In genomic region chr5:146232056-146232675, GRCm38 (mm10) we compare ENCODE assay signal across 8 mouse cellular contexts. TPM values are rescaled to one million over a fixed set of nuclear protein-coding genes. Genes with fewer than 3 reads are reported as not detected.
DNase-seq lines count a peak whose midpoint lies in the region; ATAC-seq and TF ChIP-seq lines count a peak whose summit lies in the region.

No protein-coding gene starts in this region.

- no peak for TF ChIP-seq CTCF in bone marrow, adult 2 months (IDR thresholded peaks at IDR 0.05; ENCODE audit: control insufficient read depth, insufficient read depth, low read length)

- peak overlapping the region; percentile 60 for H3K4me2 ChIP-seq in kidney, embryonic 14.5 days (replicated peaks; ENCODE audit: low read depth, low read length)
- peak overlapping the region; percentile 77 for H3K4me2 ChIP-seq in hindbrain, embryonic 14.5 days (replicated peaks)
- H3K4me2 ChIP-seq in midbrain, embryonic 15.5 days = peak overlapping the region; percentile 65

- peak overlapping the region; percentile 91 for H3K9ac ChIP-seq in kidney, embryonic 14.5 days (ENCODE audit: low read depth, low read length)
- peak overlapping the region; percentile 85 for H3K9ac ChIP-seq in hindbrain, embryonic 14.5 days
- H3K9ac ChIP-seq in midbrain, embryonic 15.5 days = peak overlapping the region; percentile 79

- no peaks in the 10 kb centered on the region for H3K36me3 ChIP-seq in kidney, embryonic 14.5 days (ENCODE audit: control insufficient read depth, insufficient read depth, low read length)
- no peaks in the 10 kb centered on the region for H3K36me3 ChIP-seq in hindbrain, embryonic 14.5 days (replicated peaks; ENCODE audit: control insufficient read depth, insufficient read depth)
- H3K36me3 ChIP-seq in midbrain, embryonic 15.5 days (replicated peaks) = no peaks in the 10 kb centered on the region

- peak overlapping the region; percentile 76 for H3K4me3 ChIP-seq in kidney, embryonic 14.5 days (ENCODE audit: low read length)
- H3K4me3 ChIP-seq in bone marrow, adult 2 months (replicated peaks; ENCODE audit: control insufficient read depth, low read depth, low read length) = peak overlapping the region; percentile 84
- peak overlapping the region; percentile 78 for H3K4me3 ChIP-seq in hindbrain, embryonic 14.5 days (replicated peaks; ENCODE audit: low read length)
- peak overlapping the region; percentile 91 for H3K4me3 ChIP-seq in midbrain, embryonic 15.5 days

- 38% methylated on average over 6 of the region's 6 CpGs for WGBS in kidney, embryonic 14.5 days
- WGBS in bone marrow, adult 2 months = 33% methylated on average over 6 of the region's 6 CpGs
- WGBS in hindbrain, embryonic 14.5 days = 33% methylated on average over 6 of the region's 6 CpGs
- 25% methylated on average over 6 of the region's 6 CpGs for WGBS in midbrain, embryonic 15.5 days

- H3K9me3 ChIP-seq in kidney, embryonic 14.5 days (ENCODE audit: control insufficient read depth, low read length) = no peaks in the 10 kb centered on the region
- no peaks in the 10 kb centered on the region for H3K9me3 ChIP-seq in hindbrain, embryonic 14.5 days (ENCODE audit: control insufficient read depth, low read length)
- H3K9me3 ChIP-seq in midbrain, embryonic 15.5 days = no peaks in the 10 kb centered on the region

- ATAC-seq in kidney, embryonic 14.5 days (ENCODE audit: low FRiP score, low TSS enrichment) = no peak
- ATAC-seq in hindbrain, embryonic 14.5 days (ENCODE audit: low FRiP score) = no peak
- ATAC-seq in midbrain, embryonic 15.5 days (replicated peaks) = no peak

- H3K4me1 ChIP-seq in kidney, embryonic 14.5 days (ENCODE audit: control insufficient read depth, insufficient read depth, low read length) = peaks cover 2% of the 10 kb centered on the region; the same call in 1 of the 2 replicates
- H3K4me1 ChIP-seq in bone marrow, adult 2 months (ENCODE audit: control insufficient read depth, insufficient read depth, low read length) = no peaks in the 10 kb centered on the region; the same call in 1 of the 2 replicates
- H3K4me1 ChIP-seq in hindbrain, embryonic 14.5 days (replicated peaks; ENCODE audit: control insufficient read depth, insufficient read depth, low read length) = peaks cover 17% of the 10 kb centered on the region
- peaks cover 32% of the 10 kb centered on the region for H3K4me1 ChIP-seq in midbrain, embryonic 15.5 days

- no peak overlapping the region for H3K27ac ChIP-seq in kidney, embryonic 14.5 days (ENCODE audit: low read depth, low read length)
- no peak overlapping the region for H3K27ac ChIP-seq in bone marrow, adult 2 months (ENCODE audit: control insufficient read depth, insufficient read depth, low read depth, low read length, poor library complexity)
- 0 out of 2 replicates have a peak overlapping the region, but pooled peaks have one; percentile 96 for H3K27ac ChIP-seq in hindbrain, embryonic 14.5 days
- peak overlapping the region; percentile 24; the same call in 1 of the 2 replicates for H3K27ac ChIP-seq in midbrain, embryonic 15.5 days

- TF ChIP-seq POLR2A in bone marrow, adult 2 months (IDR thresholded peaks at IDR 0.05; ENCODE audit: borderline replicate concordance, control insufficient read depth, low read depth, low read length) = no peak

- DNase-seq in kidney, adult 8-10 months = no peak
- DNase-seq in hindbrain, embryonic 14.5 days (ENCODE audit: low spot score) = no peak
- no peak for DNase-seq in right cerebral cortex, adult 2 months (ENCODE audit: low spot score in 2 of 2)
- no peak for DNase-seq in adrenal gland, postnatal 25 days
- no peak for DNase-seq in thymus, postnatal 36 days

- H3K27me3 ChIP-seq in kidney, embryonic 14.5 days (ENCODE audit: control insufficient read depth, insufficient read depth, low read length) = no peaks in the 10 kb centered on the region
- H3K27me3 ChIP-seq in hindbrain, embryonic 14.5 days (ENCODE audit: control insufficient read depth, insufficient read depth, low read length) = no peaks in the 10 kb centered on the region
- no peaks in the 10 kb centered on the region for H3K27me3 ChIP-seq in midbrain, embryonic 15.5 days (replicated peaks)

RNA-seq across cellular contexts. Expression of gene Cdk8, which starts 1.1 kb away (rescaled TPM):
- polyA plus RNA-seq in kidney, embryonic 14.5 days (2014; fragmentation: Nextera tagmentation; extraction: Ambion mirVana) = 30.7 and 35.0 TPM in 2 replicates
- 17.0 and 28.8 TPM in 2 replicates for polyA plus RNA-seq in bone marrow, adult 2 months (2011; ENCODE audit: insufficient read depth, insufficient read length, low replicate concordance, missing spikeins)
- polyA plus RNA-seq in hindbrain, embryonic 14.5 days (2014; fragmentation: Nextera tagmentation; extraction: Ambion mirVana) = 25.7 and 31.6 TPM in 2 replicates
- polyA plus RNA-seq in midbrain, embryonic 15.5 days (2015; fragmentation: Nextera tagmentation; extraction: Ambion mirVana) = 19.5 and 21.2 TPM in 2 replicates
- 107 and 135 TPM in 2 replicates for total RNA-seq in adrenal gland, postnatal 25 days (2021)

RNA-seq across cellular contexts. Expression of gene Rnf6, which starts 10.8 kb away (rescaled TPM):
- polyA plus RNA-seq in kidney, embryonic 14.5 days (2014; fragmentation: Nextera tagmentation; extraction: Ambion mirVana) = 29.5 and 38.2 TPM in 2 replicates
- 5.8 and 13.2 TPM in 2 replicates for polyA plus RNA-seq in bone marrow, adult 2 months (2011; ENCODE audit: insufficient read depth, insufficient read length, low replicate concordance, missing spikeins)
- 22.2 and 22.6 TPM in 2 replicates for polyA plus RNA-seq in hindbrain, embryonic 14.5 days (2014; fragmentation: Nextera tagmentation; extraction: Ambion mirVana)
- 28.7 and 33.6 TPM in 2 replicates for polyA plus RNA-seq in midbrain, embryonic 15.5 days (2015; fragmentation: Nextera tagmentation; extraction: Ambion mirVana)
- total RNA-seq in adrenal gland, postnatal 25 days (2021) = 69.2 and 69.8 TPM in 2 replicates

RNA-seq across cellular contexts. Expression of gene 1700001J03Rik, which starts 47.1 kb away (rescaled TPM):
- polyA plus RNA-seq in kidney, embryonic 14.5 days (2014; fragmentation: Nextera tagmentation; extraction: Ambion mirVana) = 1.1 TPM in 1 of 2 replicates, not detected in the other
- not detected in 2 replicates for polyA plus RNA-seq in bone marrow, adult 2 months (2011; ENCODE audit: insufficient read depth, insufficient read length, low replicate concordance, missing spikeins)
- 0.68 TPM in 1 of 2 replicates, not detected in the other for polyA plus RNA-seq in hindbrain, embryonic 14.5 days (2014; fragmentation: Nextera tagmentation; extraction: Ambion mirVana)
- polyA plus RNA-seq in midbrain, embryonic 15.5 days (2015; fragmentation: Nextera tagmentation; extraction: Ambion mirVana) = 0.41 TPM in 1 of 2 replicates, not detected in the other
- total RNA-seq in adrenal gland, postnatal 25 days (2021) = 2.1 TPM in 1 of 2 replicates, not detected in the other

Comparison
In these comparisons a context has a peak if more than half of its experiments do, and no peak if none do; other contexts are left out.
1. H3K27ac ChIP-seq: peak in hindbrain, embryonic 14.5 days (single experiment) and midbrain, embryonic 15.5 days (single experiment); none in kidney, embryonic 14.5 days (single experiment) and bone marrow, adult 2 months (single experiment).
2. Peak in every context shown above with its lines, with median percentiles within 50 percentile points of each other: H3K4me2 ChIP-seq, H3K4me3 ChIP-seq and H3K9ac ChIP-seq.